Mouse (Mus musculus) CD4-positive, CD25-positive, alpha-beta regulatory T cell, adult 4 months (primary cell): ENCODE measurements around the gene Ttc9c. TPM values are rescaled to one million over a fixed set of nuclear protein-coding genes. Genes with fewer than 3 reads are reported as not detected.

ENCODE experiments used
- ATAC-seq: one replicate; pipeline ENCODE4 v1.8.0; 2017
- polyA plus RNA-seq, 2 experiments: library from polyadenylated mRNA; unstranded; fragments of 100-300 nt; shearing (Covaris generic); gene quantifications; one replicate each; pipeline ENCODE4 v1.2.1; 2017

Gene Ttc9c
- polyA plus RNA-seq, 2 experiments from 2014 or later, result 41.6 to 59.0 TPM

- ATAC-seq, result no peak
Measured at GRCm38 (mm10) chr19:8829660-8830059, 10.5 kb upstream of the Ttc9c start, which contains the start of gene AC129217.1. AC129217.1 (plus strand) TSS chr19:8829773.

DNA sequence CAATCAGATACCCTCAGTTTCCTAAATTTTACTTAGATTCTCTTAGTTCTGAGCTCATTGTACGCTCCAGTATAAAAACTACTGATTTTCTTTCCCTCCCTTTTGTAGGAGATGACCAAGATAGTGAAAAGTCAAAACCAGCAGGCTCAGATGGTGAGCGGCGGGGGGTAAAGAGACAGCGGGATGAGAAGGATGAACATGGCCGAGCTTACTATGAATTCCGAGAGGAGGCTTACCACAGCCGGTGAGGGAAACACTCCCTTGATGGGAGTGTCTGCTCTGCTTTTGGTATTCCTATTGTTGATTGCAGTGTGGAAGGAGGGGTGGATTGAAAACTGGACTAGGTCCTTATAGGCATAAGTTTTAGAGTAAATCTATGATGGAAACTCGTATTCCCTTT is 3.6 kb upstream of the Ttc9c start:
- ATAC-seq, result no peak

DNA sequence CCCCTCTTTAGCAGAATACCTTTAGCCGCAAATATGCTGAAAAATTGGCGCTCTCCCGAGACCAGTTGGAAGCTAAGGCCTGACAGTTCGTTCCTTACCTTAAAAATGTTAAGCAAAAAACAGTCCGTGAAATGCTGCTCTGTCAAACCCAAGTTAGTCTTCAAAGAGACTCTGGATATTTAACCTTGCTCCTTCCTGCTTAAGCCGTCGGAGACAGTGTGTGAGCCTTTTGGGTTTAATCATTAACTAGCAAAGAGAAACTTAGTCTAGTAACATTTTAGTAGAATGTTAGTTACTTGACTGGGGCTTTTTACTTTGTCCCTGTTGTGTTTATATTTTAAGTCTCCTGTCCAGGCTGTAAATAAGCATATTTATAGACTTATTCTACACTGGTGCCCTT is 2.0 kb upstream of the Ttc9c start:
- no peak for ATAC-seq

DNA sequence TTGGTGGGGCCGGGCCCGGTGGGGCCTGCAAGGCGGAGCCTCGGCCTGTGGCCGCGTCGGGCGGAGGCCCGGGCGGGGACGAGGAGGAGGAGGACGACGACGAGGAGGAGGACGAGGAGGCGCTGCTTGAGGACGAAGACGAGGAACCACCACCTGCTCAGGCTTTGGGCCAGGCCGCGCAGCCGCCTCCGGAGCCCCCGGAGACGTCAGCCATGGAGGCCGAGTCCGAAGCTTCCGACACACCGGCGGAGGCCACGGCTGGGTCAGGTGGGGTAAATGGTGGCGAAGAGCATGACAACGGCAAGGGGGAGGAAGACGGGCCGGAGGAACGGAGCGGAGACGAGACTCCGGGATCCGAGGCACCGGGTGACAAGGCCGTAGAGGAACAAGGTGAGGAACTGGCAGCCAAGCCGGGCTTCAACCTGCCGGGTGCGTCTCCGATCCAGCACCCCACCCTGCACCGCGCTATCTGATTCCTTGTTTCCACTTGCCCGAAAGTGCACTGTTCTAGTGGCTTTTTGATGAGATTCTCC is 1.4 kb upstream of the Ttc9c start:
- ATAC-seq, result no peak

DNA sequence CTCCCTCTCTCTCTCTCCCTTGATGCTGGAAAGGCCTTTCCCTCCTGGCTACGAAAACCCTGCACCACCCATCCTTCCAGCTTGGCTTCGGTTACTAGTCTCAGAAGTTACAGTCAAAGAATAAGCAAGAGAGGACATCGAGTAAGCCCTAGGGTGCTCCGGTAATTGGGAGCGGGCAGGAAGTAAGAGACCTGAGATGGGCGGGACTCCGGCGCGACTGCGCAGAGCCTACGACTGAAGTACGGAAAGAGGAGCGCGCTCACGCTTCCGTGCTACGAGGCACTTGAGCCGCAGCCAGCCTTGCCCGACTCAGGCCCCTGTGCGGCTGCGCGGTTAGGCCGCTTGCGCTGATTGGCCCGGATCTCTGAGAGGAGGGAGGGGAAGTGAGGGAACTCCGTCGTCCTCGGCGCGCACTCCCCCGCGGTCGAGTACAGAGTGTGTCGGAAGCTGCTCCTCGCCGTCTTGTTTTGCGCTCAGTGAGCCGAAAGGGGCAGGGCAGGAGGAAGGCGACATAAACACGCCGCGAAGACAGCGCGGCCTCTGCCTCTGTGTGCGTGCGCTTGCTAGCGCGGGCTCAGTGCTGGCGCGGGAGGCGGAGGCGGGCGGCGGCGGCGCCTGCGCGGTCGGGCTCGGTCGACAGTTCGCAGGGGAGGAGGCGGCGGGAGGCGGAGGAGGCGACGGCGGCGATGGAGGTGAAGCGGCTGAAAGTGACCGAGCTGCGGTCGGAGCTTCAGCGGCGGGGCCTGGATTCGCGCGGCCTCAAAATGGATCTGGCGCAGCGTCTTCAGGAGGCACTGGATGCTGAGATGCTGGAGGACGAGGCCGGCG is 677 bp upstream of the Ttc9c start, which contains the start of gene Hnrnpul2:
Hnrnpul2 (plus strand) TSS at position 415 of the 828 bp plus-strand sequence.
- peak; percentile 83 for ATAC-seq

GRCm38 (mm10) chr19:8818301-8818798 is 783 bp downstream of the Ttc9c start:
- no peak for ATAC-seq

GRCm38 (mm10) chr19:8817001-8817400 is 2.1 kb downstream of the Ttc9c start:
- no peak for ATAC-seq

GRCm38 (mm10) chr19:8815812-8816211 is 3.3 kb downstream of the Ttc9c start:
- ATAC-seq, result no peak

GRCm38 (mm10) chr19:8806810-8807209 is 12.3 kb downstream of the Ttc9c start:
- no peak for ATAC-seq

DNA sequence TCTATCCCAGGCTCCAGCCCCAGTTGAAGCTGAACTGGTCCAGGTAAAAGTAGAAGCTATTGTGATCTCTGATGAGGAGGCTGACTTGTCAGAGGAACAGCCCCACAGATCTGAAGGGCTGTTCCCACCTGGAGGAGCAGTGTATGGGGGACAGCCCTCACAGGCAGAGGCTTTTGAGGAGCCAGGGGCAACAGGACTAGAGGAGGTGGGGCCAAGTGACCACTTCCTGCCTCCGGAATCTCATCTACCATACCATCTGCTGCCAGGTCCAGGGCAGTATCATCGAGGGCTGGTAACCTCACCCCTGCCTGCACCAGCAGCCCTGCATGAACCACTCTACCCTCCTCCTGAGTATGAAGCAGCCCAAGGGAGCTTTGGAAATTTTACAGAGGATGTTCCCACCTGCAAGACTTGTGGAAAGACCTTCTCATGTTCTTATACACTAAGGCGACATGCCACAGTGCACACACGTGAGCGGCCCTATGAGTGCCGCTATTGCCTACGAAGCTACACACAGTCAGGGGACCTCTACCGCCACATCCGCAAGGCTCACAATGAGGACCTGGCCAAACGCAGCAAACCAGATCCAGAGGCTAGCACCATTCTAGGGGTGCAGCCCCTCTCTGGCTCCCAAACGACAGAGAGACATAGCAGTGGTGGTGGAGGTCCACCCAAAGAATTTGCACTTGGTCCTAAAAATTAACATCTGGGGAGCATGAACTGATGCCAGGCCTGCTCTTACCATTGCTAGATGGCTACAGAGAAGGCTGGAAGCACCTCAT is 15.1 kb downstream of the Ttc9c start:
- ATAC-seq, result no peak

DNA sequence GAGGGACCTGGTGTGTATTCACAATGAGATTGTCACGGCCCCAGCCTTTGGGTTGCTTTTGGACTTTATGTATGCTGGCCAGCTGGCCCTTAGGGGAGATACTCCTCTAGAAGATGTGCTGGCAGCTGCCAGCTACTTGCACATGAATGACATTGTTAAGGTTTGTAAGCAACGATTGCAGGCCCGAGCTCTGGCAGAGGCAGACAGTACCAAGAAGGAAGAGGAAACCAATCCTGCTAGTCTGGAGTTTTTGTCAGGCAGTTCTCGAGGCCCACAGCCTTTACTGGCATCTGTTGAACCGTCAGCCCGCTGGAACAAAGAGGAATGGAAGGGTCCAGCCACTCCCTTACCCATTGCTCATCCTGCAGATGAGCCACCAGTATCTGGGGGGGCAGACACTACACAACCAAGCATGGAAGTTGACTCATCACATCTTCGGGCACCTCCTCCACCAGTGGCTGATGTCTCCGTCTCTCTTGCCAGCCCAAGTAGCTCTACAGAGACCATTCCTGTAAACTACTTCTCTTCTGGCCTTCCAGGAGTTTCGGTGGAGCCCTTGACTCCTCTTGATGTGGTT is 15.8 kb downstream of the Ttc9c start:
- ATAC-seq, result no peak

DNA sequence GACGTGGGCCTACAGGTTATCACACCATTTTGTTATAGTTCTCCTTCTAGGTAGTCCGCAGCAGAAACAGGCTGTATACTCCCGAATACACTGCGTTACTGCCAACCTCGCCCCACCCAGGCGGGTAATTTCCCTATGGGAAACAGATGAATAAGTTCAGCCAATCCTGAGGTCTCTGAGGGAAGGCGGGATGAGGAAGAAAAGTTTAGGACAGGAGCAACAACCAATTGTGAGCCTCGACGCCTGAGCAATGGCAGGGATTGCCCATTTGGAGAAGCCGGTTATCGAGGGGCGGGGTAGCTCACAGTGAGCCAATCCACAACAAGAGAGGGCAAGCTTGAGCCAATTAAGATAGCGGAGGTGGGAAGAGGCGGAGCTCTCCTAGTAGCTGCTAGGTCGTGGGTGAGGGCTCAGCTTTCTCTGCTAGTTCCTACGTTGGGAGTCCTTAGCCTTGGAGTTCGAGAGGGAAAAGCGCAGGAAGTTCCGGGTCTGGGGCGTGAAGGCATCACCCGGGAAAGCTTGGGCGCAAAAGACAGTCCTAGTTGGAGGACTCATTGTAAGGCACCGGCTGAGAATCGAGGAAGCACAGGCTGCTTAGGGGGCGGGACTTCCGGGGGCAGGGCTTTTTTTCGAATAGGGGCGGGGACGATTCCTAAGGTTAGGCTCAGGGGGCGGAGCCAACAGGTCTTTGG is 16.9 kb downstream of the Ttc9c start, which contains the start of gene Zbtb3:
Zbtb3 (plus strand) TSS at position 426 of the 692 bp plus-strand sequence.
- ATAC-seq, result peak; percentile 88

DNA sequence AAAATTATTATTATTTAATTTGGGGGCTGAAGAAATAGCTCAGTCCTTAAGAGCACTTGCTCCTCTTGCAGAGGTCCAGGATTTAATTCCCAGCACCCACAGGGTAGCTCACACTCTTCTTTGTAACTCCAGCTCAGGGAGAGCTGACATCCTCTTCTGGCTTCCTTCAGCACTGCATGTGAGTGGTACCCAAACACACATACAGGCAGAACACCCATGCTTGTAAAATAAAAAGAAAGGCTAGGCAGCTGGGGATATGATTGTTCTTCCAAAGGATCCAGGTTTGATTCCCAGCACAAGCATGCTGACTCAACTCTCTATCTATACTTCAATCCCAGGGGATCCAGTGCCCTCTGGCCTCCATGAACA is 20.2 kb downstream of the Ttc9c start:
- no peak for ATAC-seq

GRCm38 (mm10) chr19:8798264-8798946 is 20.7 kb downstream of the Ttc9c start, which contains the start of gene Polr2g:
Polr2g (minus strand) TSS chr19:8798577.
- ATAC-seq, result peak; percentile 68

- ATAC-seq, result no peak
Measured at GRCm38 (mm10) chr19:8790171-8790570, 29.0 kb downstream of the Ttc9c start.

DNA sequence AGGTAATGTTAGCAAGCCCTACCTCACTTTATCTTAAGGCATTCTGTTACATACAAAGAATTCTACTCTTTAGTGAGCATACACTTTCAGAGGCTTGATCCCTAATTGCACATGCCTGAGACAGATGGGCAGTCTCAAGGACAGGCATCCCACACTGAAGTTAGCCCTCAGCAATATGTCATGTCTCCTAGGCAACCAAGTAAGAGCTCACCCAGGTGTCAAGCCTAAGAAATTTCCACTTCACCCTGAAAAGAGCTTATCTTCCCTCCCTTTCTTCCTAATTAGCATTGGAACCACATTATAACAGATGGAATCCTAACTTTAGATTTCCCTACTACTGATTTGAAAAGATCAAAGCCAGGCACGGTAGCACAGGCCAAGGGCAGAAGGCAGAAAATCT is 30.0 kb downstream of the Ttc9c start:
- no peak for ATAC-seq

- ATAC-seq, result no peak
Measured at GRCm38 (mm10) chr19:8788521-8788920, 30.6 kb downstream of the Ttc9c start.

GRCm38 (mm10) chr19:8786008-8786781 is 32.9 kb downstream of the Ttc9c start, which contains the start of gene Taf6l:
Taf6l (minus strand) TSS chr19:8786417.
- ATAC-seq, result peak; percentile 100

DNA sequence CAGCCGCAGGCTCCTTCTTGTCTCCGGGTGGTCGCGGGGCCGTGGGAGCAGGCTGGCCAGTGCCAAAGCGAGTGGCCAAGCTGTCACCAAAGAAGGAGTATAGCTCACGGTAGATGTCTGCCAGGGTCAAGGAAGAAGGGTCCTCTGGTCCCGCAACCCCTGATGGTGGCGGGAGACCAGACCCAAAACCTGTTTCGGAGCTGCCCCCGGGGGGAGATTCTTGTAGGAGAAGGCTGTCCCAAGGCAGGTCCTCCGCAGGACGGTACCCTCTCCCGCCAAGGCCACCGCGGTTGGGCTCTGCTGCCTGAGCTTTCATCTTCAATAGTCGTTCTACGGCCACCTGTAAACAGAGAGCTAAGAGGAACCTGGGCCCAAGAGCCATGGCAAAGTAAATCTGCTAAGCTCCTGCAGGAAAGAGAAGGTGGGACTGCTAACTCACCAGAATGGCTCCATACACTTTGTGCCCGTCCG is 44.1 kb downstream of the Ttc9c start:
- no peak for ATAC-seq

DNA sequence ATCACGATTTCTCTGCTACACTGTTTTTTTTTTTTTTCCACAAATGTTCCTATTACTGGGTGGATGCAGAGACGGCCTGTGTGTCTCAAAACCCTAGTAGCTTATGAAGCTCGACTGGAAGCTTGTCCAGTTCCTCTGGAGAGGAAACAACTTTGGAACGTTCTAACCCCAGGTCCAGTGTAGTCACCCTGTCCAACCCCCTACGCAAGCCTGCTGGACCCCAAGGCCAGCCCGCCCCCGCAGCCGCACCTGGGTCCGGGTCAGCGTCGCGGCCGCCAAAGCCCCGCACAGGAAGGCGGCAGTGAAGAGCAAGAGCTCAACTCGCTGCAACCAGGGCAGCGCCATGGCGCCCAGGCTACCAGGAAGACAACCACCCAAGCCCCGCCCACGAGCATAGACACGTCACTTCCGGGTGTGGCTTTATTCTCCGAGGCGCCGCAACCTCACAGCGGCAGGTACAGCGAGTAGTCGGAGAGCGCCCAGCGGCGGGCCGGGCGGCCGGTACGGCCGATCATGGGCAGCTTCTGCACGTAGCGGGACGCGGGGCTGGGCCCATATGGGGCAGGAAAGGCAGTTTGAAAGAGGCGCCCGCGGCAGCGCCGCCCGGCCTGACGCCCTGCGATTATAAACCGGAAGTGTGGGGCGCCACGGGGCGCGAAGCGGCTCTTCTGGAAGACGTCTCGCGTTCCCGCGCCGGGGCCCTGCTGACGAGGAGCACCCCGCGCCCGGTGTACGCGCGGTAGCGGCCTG is 44.9 kb downstream of the Ttc9c start, which contains the start of gene Tmem179b:
Tmem179b (minus strand) TSS at position 382 of the 750 bp plus-strand sequence.
- ATAC-seq, result peak; percentile 86
